Mouse (Mus musculus) intestine, embryonic 14.5 days (tissue): Measurements from ENCODE around the gene Clic6. TPM values are rescaled to one million over a fixed set of nuclear protein-coding genes. Genes with fewer than 3 reads are reported as not detected.

ENCODE experiments used
- ATAC-seq: fragments of 200-750 bp; cut with Nextera tagmentation; replicated peaks from 2 replicates; pipeline ENCODE4 v1.8.0; 2017; ENCODE audit warnings: low read depth, moderate number of reproducible peaks, moderate TSS enrichment, moderate library complexity; ENCODE audit not compliant: low FRiP score, low TSS enrichment
- DNase-seq: peaks from one replicate; pipeline ENCODE4 v3.0.0-alpha.2; 2018; ENCODE audit warnings: low spot score
- H3K27ac ChIP-seq: fragments of 300-500 bp; sonication (generic); 2 replicates; pipeline ENCODE4 v1.5.1; 2014; ENCODE audit warnings: low read depth, mild to moderate bottlenecking, control low read depth
- H3K27me3 ChIP-seq: fragments of 300-500 bp; sonication (generic); replicated peaks from 2 replicates; pipeline ENCODE4 v1.6.1; 2014; ENCODE audit warnings: low read length, control low read depth; ENCODE audit not compliant: control insufficient read depth, insufficient read depth
- H3K36me3 ChIP-seq: fragments of 300-500 bp; sonication (generic); 2 replicates; pipeline ENCODE4 v1.6.1; 2014; ENCODE audit warnings: low read length, control low read depth; ENCODE audit not compliant: control insufficient read depth, insufficient read depth
- H3K4me1 ChIP-seq: fragments of 300-500 bp; sonication (generic); replicated peaks from 2 replicates; pipeline ENCODE4 v1.6.1; 2014; ENCODE audit warnings: low read length, control low read depth, mixed read lengths; ENCODE audit not compliant: control insufficient read depth, insufficient read depth
- H3K4me2 ChIP-seq: fragments of 300-500 bp; sonication (generic); 2 replicates; pipeline ENCODE4 v1.6.1; 2014; ENCODE audit warnings: low read length
- H3K4me3 ChIP-seq: fragments of 300-500 bp; sonication (generic); 2 replicates; pipeline ENCODE4 v1.5.1; 2014; ENCODE audit warnings: low read depth, low read length, control low read depth, mixed read lengths
- H3K9ac ChIP-seq: fragments of 300-500 bp; sonication (generic); 2 replicates; pipeline ENCODE4 v1.6.1; 2014; ENCODE audit warnings: mild to moderate bottlenecking, low read length
- H3K9me3 ChIP-seq: fragments of 300-500 bp; sonication (generic); 2 replicates; pipeline ENCODE4 v1.6.1; 2016; ENCODE audit warnings: low read length, control low read depth; ENCODE audit not compliant: control insufficient read depth
- WGBS: fragments of 180-500 bp; shearing (Covaris S2); extraction: QIAGEN DNeasy Blood & Tissue Kit; methylation state at CpG from one replicate; pipeline ENCODE4 v1.1.7; 2014; 5-methylcytosine and 5-hydroxymethylcytosine counted together
- polyA plus RNA-seq: library from polyadenylated mRNA; unstranded; fragments of >200 nt; fragmentation: Nextera tagmentation; extraction: Ambion mirVana; gene quantifications from 2 replicates; pipeline ENCODE4 v1.2.1, GENCODE M21; 2014

Clic6 gene
- polyA plus RNA-seq, 1 experiment from 2014 or later: 29.9 TPM

- Histone ChIP-seq H3K36me3 (no peaks in the 10 kb centered on the region), H3K27me3 (no peaks in the 10 kb centered on the region), H3K9me3 (no peaks in the 10 kb centered on the region), H3K4me3 (no peak overlapping the region), H3K4me2 (no peak overlapping the region), H3K9ac (no peak overlapping the region), H3K4me1 (no peaks in the 10 kb centered on the region), H3K27ac (no peak overlapping the region)
- no peak for DNase-seq
- no peak for ATAC-seq
- WGBS: 77% methylated on average over 13 of the region's 13 CpGs
Observed at GRCm38 (mm10) chr16:92551266-92552105, 66.0 kb downstream of the Clic6 start.

DNA sequence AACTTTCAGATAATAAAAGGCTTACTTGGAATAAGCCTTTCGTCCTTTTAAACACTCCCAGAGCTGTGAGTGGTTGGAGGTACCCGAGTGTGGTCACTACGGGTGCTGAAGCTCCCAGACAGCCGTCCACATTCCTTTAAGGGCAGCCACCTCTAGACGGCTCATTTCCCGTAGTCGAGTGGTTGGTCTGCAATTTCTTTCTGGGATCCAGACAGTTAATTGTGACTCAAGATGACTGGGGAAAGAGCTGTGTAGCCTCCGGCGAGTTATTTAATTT lies 66.5 kb downstream of the Clic6 start:
- H3K27ac ChIP-seq: no peak overlapping the region
- no peaks in the 10 kb centered on the region for H3K36me3 ChIP-seq
- no peak overlapping the region for H3K4me2 ChIP-seq
- H3K9me3 ChIP-seq: no peaks in the 10 kb centered on the region
- no peak overlapping the region for H3K9ac ChIP-seq
- ATAC-seq (no peak), DNase-seq (no peak)
- no peak overlapping the region for H3K4me3 ChIP-seq
- WGBS: 50% methylated on average over 9 of the region's 9 CpGs
- H3K27me3 ChIP-seq: no peaks in the 10 kb centered on the region
- no peaks in the 10 kb centered on the region for H3K4me1 ChIP-seq

- Histone ChIP-seq H3K9me3 (no peaks in the 10 kb centered on the region), H3K27me3 (no peaks in the 10 kb centered on the region), H3K36me3 (no peaks in the 10 kb centered on the region), H3K4me3 (no peak overlapping the region), H3K9ac (no peak overlapping the region), H3K27ac (no peak overlapping the region), H3K4me1 (no peaks in the 10 kb centered on the region), H3K4me2 (no peak overlapping the region)
- ATAC-seq (no peak), DNase-seq (no peak)
- 40% methylated on average over 11 of the region's 11 CpGs for WGBS
Observed at GRCm38 (mm10) chr16:92552858-92553257, 67.3 kb downstream of the Clic6 start.

GRCm38 (mm10) chr16:92555051-92555450 lies 69.5 kb downstream of the Clic6 start:
- Histone ChIP-seq H3K4me3 (no peak overlapping the region), H3K4me2 (no peak overlapping the region), H3K27me3 (no peaks in the 10 kb centered on the region), H3K4me1 (no peaks in the 10 kb centered on the region), H3K9me3 (no peaks in the 10 kb centered on the region), H3K9ac (no peak overlapping the region), H3K36me3 (no peaks in the 10 kb centered on the region), H3K27ac (no peak overlapping the region)
- 88% methylated on average over 1 of the region's 1 CpGs for WGBS
- DNase-seq (no peak), ATAC-seq (no peak)

DNA sequence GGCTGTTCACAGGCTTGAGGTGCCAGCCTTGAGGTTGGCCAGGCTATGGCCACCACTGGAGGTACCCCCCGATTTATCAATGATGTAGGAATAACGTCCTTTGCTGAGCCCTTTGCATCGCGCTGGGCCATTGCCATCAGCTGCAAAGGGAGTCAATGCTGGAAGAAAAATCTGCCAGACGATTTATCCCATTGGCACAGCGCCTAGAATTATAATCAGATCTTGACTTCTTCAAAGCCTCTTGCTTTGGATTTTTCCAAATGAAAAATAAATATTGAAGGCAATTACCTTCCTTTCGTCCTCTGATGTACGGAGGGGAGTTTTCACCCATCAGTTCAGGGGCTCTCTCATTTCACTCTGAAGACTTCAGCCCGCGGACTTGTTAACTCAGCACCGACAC lies 79.8 kb downstream of the Clic6 start:
- peak overlapping the region; percentile 25 for H3K4me2 ChIP-seq

GRCm38 (mm10) chr16:92565708-92566107 lies 80.2 kb downstream of the Clic6 start:
- peak overlapping the region; percentile 25 for H3K4me2 ChIP-seq
- no peak overlapping the region for H3K27ac ChIP-seq
- H3K4me1 ChIP-seq: no peaks in the 10 kb centered on the region
- no peaks in the 10 kb centered on the region for H3K27me3 ChIP-seq
- H3K36me3 ChIP-seq: no peaks in the 10 kb centered on the region
- no peaks in the 10 kb centered on the region for H3K9me3 ChIP-seq
- 1% methylated on average over 6 of the region's 6 CpGs for WGBS
- H3K9ac ChIP-seq: no peak overlapping the region
- H3K4me3 ChIP-seq: no peak overlapping the region
- DNase-seq (peak; percentile 97), ATAC-seq (peak; percentile 84)

More for the DNA sequence above, 79.8 kb downstream of the Clic6 start:
- no peaks in the 10 kb centered on the region for H3K27me3 ChIP-seq
- no peak for DNase-seq
- H3K4me1 ChIP-seq: no peaks in the 10 kb centered on the region
- no peak overlapping the region for H3K9ac ChIP-seq
- no peaks in the 10 kb centered on the region for H3K36me3 ChIP-seq
- ATAC-seq: no peak
- H3K4me3 ChIP-seq: no peak overlapping the region
- WGBS: 61% methylated on average over 11 of the region's 11 CpGs
- no peaks in the 10 kb centered on the region for H3K9me3 ChIP-seq
- H3K27ac ChIP-seq: no peak overlapping the region

DNA sequence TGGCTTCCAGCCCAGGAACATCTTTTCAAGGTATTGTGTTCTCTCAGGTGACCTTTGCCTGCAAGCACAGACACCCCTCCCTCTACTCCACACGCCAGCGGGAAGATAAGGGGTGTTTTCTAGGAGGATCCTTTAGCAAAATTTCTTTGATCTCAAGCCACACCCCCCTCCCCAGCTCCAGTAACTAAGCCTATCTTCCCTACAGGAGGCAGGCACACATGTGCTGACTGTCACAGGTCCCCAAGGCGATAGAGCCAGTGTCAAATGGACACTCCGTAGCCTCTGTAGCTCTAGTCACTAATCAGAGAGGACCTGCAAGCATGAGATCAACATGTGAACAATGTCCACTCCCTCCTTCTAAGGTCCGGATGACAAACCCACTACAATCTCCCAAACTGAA lies 80.6 kb downstream of the Clic6 start:
- DNase-seq (no peak), ATAC-seq (peak; percentile 54; the same call in 1 of the 2 replicates)
- Histone ChIP-seq H3K9me3 (no peaks in the 10 kb centered on the region), H3K36me3 (no peaks in the 10 kb centered on the region), H3K27ac (no peak overlapping the region), H3K4me3 (no peak overlapping the region), H3K4me2 (peak overlapping the region; percentile 25; the same call in 1 of the 2 replicates), H3K4me1 (no peaks in the 10 kb centered on the region), H3K9ac (no peak overlapping the region), H3K27me3 (no peaks in the 10 kb centered on the region)
- WGBS: 26% methylated on average over 5 of the region's 5 CpGs

DNA sequence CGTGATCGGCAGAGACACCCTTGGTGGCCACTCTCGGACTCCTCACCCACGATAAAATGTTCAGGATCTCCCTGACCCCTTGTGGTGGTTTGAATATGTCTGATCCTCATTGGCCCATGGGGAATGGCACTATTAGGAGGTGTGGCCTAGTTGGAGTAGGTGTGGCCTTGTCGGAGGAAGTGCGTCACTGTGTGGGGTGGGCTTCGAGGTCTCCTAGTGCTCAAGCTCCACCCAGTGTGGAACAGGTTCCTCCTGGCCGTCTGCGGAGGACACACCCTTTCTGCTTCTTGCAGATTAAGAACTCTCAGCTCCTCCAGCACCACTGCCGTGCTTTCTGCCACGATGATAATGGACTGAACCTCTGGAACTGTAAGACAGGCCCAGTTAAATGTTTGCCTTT lies 85.7 kb downstream of the Clic6 start:
- H3K27ac ChIP-seq: no peak overlapping the region
- 86% methylated on average over 11 of the region's 11 CpGs for WGBS

GRCm38 (mm10) chr16:92573193-92573592 lies 87.7 kb downstream of the Clic6 start:
- H3K9me3 ChIP-seq: no peaks in the 10 kb centered on the region
- ATAC-seq (no peak), DNase-seq (no peak)
- H3K27ac ChIP-seq: no peak overlapping the region
- no peaks in the 10 kb centered on the region for H3K36me3 ChIP-seq
- H3K4me2 ChIP-seq: no peak overlapping the region
- no peak overlapping the region for H3K9ac ChIP-seq
- H3K4me1 ChIP-seq: no peaks in the 10 kb centered on the region; the same call in 1 of the 2 replicates
- no peaks in the 10 kb centered on the region for H3K27me3 ChIP-seq
- WGBS: 56% methylated on average over 4 of the region's 4 CpGs
- no peak overlapping the region for H3K4me3 ChIP-seq

More for the DNA sequence above, 85.7 kb downstream of the Clic6 start:
- H3K4me1 ChIP-seq: no peaks in the 10 kb centered on the region; the same call in 1 of the 2 replicates
- no peak overlapping the region for H3K4me3 ChIP-seq
- H3K9ac ChIP-seq: no peak overlapping the region
- no peak overlapping the region for H3K4me2 ChIP-seq
- no peaks in the 10 kb centered on the region for H3K36me3 ChIP-seq
- ATAC-seq (no peak), DNase-seq (no peak)
- no peaks in the 10 kb centered on the region for H3K9me3 ChIP-seq
- no peaks in the 10 kb centered on the region for H3K27me3 ChIP-seq
